Mouse (Mus musculus) lung, embryonic 16.5 days (tissue): ENCODE measurements around the gene Tbc1d4. TPM values are rescaled to one million over a fixed set of nuclear protein-coding genes. Genes with fewer than 3 reads are reported as not detected.

Source experiments
- ATAC-seq: fragments of 200-750 bp; cut with Nextera tagmentation; 2 replicates; pipeline ENCODE4 v1.8.0; 2017; ENCODE audit warnings: low read depth, mild to moderate bottlenecking, moderate library complexity
- H3K27ac ChIP-seq: fragments of 300-500 bp; sonication (generic); 2 replicates; pipeline ENCODE4 v1.5.1; 2014; ENCODE audit warnings: mild to moderate bottlenecking, control low read depth, low read length
- H3K27me3 ChIP-seq: fragments of 300-500 bp; sonication (generic); 2 replicates; pipeline ENCODE4 v1.6.1; 2014; ENCODE audit warnings: low read depth, low read length, mixed read lengths; ENCODE audit not compliant: control insufficient read depth, insufficient read depth
- H3K36me3 ChIP-seq: fragments of 300-500 bp; sonication (generic); 2 replicates; pipeline ENCODE4 v1.6.1; 2014; ENCODE audit warnings: low read length; ENCODE audit not compliant: control insufficient read depth, insufficient read depth
- H3K4me1 ChIP-seq: fragments of 300-500 bp; sonication (generic); replicated peaks from 2 replicates; pipeline ENCODE4 v1.6.1; 2014; ENCODE audit warnings: low read length, mixed read lengths; ENCODE audit not compliant: control insufficient read depth, insufficient read depth
- H3K4me2 ChIP-seq: fragments of 300-500 bp; sonication (generic); 2 replicates; pipeline ENCODE4 v1.6.1; 2014; ENCODE audit warnings: low read depth, low read length, control low read depth
- H3K4me3 ChIP-seq: fragments of 300-500 bp; sonication (generic); 2 replicates; pipeline ENCODE4 v1.5.1; 2014; ENCODE audit warnings: mild to moderate bottlenecking, low read length, control low read depth
- H3K9ac ChIP-seq: fragments of 300-500 bp; sonication (generic); 2 replicates; pipeline ENCODE4 v1.6.1; 2014; ENCODE audit warnings: low read length, control low read depth
- H3K9me3 ChIP-seq: fragments of 300-500 bp; sonication (generic); 2 replicates; pipeline ENCODE4 v1.6.1; 2016; ENCODE audit warnings: low read length; ENCODE audit not compliant: control insufficient read depth
- WGBS: fragments of 180-500 bp; shearing (Covaris S2); extraction: QIAGEN DNeasy Blood & Tissue Kit; methylation state at CpG from one replicate; pipeline ENCODE4 v1.1.7; 2014; 5-methylcytosine and 5-hydroxymethylcytosine counted together
- polyA plus RNA-seq: library from polyadenylated mRNA; unstranded; fragments of >200 nt; fragmentation: Nextera tagmentation; extraction: Ambion mirVana; gene quantifications from 2 replicates; pipeline ENCODE4 v1.2.1, GENCODE M21; 2015

Gene Tbc1d4
- polyA plus RNA-seq, result 8.9 and 12.3 TPM in 2 replicates

- peak; percentile 94 for ATAC-seq
- H3K4me2 ChIP-seq, result peak within 1 kb of the TSS; percentile 99
- H3K4me1 ChIP-seq, result 0 out of 2 replicates have a peak, but pooled peaks cover 4% of the 10 kb centered on the region
- WGBS, result under 1% methylated on average over 62 of the region's 62 CpGs
- H3K9me3 ChIP-seq, result no peaks in the 10 kb centered on the region
- H3K27ac ChIP-seq, result peak within 1 kb of the TSS; percentile 58
- H3K4me3 ChIP-seq, result peak within 1 kb of the TSS; percentile 83
- H3K9ac ChIP-seq, result peak within 1 kb of the TSS; percentile 78
- no peaks in the 10 kb centered on the region for H3K27me3 ChIP-seq
- no peaks in the 10 kb centered on the region for H3K36me3 ChIP-seq
Measured at GRCm38 (mm10) chr14:101608519-101609368, at the start of gene Tbc1d4. Gene Tbc1d4 (minus strand): TSS chr14:101609191.

GRCm38 (mm10) chr14:101656307-101656706 is 47.3 kb upstream of the Tbc1d4 start:
- peaks cover 3% of the 10 kb centered on the region for H3K4me1 ChIP-seq
- WGBS, result 77% methylated on average over 10 of the region's 10 CpGs
- no peak overlapping the region for H3K4me2 ChIP-seq
- H3K9me3 ChIP-seq, result no peaks in the 10 kb centered on the region
- H3K36me3 ChIP-seq, result peaks cover 6% of the 10 kb centered on the region
- H3K4me3 ChIP-seq, result no peak overlapping the region
- H3K27me3 ChIP-seq, result no peaks in the 10 kb centered on the region
- no peak for ATAC-seq
- H3K27ac ChIP-seq, result no peak overlapping the region
- H3K9ac ChIP-seq, result no peak overlapping the region

- no peak for ATAC-seq
- peak overlapping the region; percentile 93 for H3K4me2 ChIP-seq
- peaks cover 3% of the 10 kb centered on the region; the same call in 1 of the 2 replicates for H3K36me3 ChIP-seq
- no peaks in the 10 kb centered on the region for H3K9me3 ChIP-seq
- H3K4me3 ChIP-seq, result peak overlapping the region; percentile 99
- WGBS, result under 1% methylated on average over 10 of the region's 10 CpGs
- peak overlapping the region; percentile 93 for H3K9ac ChIP-seq
- H3K27ac ChIP-seq, result no peak overlapping the region
- H3K4me1 ChIP-seq, result peaks cover 3% of the 10 kb centered on the region
- H3K27me3 ChIP-seq, result no peaks in the 10 kb centered on the region
Measured at GRCm38 (mm10) chr14:101654526-101654909, 45.5 kb upstream of the Tbc1d4 start.

GRCm38 (mm10) chr14:101653581-101654525 is 44.9 kb upstream of the Tbc1d4 start, which contains the start of gene Uchl3:
Gene Uchl3 (plus strand): TSS chr14:101653967.
- Histone ChIP-seq H3K4me2 (peak within 1 kb of the TSS; percentile 93), H3K36me3 (no peaks in the 10 kb centered on the region; the same call in 1 of the 2 replicates), H3K4me3 (peak within 1 kb of the TSS; percentile 99), H3K9me3 (no peaks in the 10 kb centered on the region), H3K27me3 (no peaks in the 10 kb centered on the region), H3K27ac (peak within 1 kb of the TSS; percentile 65), H3K9ac (peak within 1 kb of the TSS; percentile 93), H3K4me1 (peaks cover 3% of the 10 kb centered on the region)
- peak; percentile 92 for ATAC-seq
- WGBS, result under 1% methylated on average over 63 of the region's 81 CpGs

- no peaks in the 10 kb centered on the region for H3K9me3 ChIP-seq
- 87% methylated on average over 6 of the region's 6 CpGs for WGBS
Measured at GRCm38 (mm10) chr14:101652571-101652970, 43.6 kb upstream of the Tbc1d4 start.

GRCm38 (mm10) chr14:101650551-101650950 is 41.6 kb upstream of the Tbc1d4 start:
- no peaks in the 10 kb centered on the region for H3K9me3 ChIP-seq
- H3K27ac ChIP-seq, result no peak overlapping the region
- H3K4me2 ChIP-seq, result no peak overlapping the region
- 85% methylated on average over 4 of the region's 4 CpGs for WGBS
- no peak overlapping the region for H3K4me3 ChIP-seq
- no peaks in the 10 kb centered on the region for H3K27me3 ChIP-seq
- peaks cover 3% of the 10 kb centered on the region for H3K4me1 ChIP-seq
- no peaks in the 10 kb centered on the region for H3K36me3 ChIP-seq
- no peak overlapping the region for H3K9ac ChIP-seq
- ATAC-seq, result no peak

More at GRCm38 (mm10) chr14:101652571-101652970, 43.6 kb upstream of the Tbc1d4 start:
- Histone ChIP-seq H3K36me3 (no peaks in the 10 kb centered on the region), H3K27ac (no peak overlapping the region), H3K27me3 (no peaks in the 10 kb centered on the region), H3K4me1 (peaks cover 3% of the 10 kb centered on the region), H3K9ac (no peak overlapping the region), H3K4me2 (no peak overlapping the region), H3K4me3 (no peak overlapping the region)
- no peak for ATAC-seq

- WGBS, result 76% methylated on average over 1 of the region's 1 CpGs
- ATAC-seq, result no peak
Measured at GRCm38 (mm10) chr14:101644948-101645347, 36.0 kb upstream of the Tbc1d4 start.

GRCm38 (mm10) chr14:101640153-101640843 is 31.3 kb upstream of the Tbc1d4 start, which contains the start of gene Commd6:
Gene Commd6 (minus strand): TSS chr14:101640686.
- peak within 1 kb of the TSS; percentile 86 for H3K27ac ChIP-seq
- H3K4me2 ChIP-seq, result peak within 1 kb of the TSS; percentile 76
- peak within 1 kb of the TSS; percentile 79 for H3K9ac ChIP-seq
- WGBS, result under 1% methylated on average over 39 of the region's 39 CpGs
- H3K4me1 ChIP-seq, result peaks cover 3% of the 10 kb centered on the region; the same call in 1 of the 2 replicates
- peak within 1 kb of the TSS; percentile 76 for H3K4me3 ChIP-seq
- H3K36me3 ChIP-seq, result peaks cover 3% of the 10 kb centered on the region; the same call in 1 of the 2 replicates
- ATAC-seq, result peak; percentile 99
- H3K27me3 ChIP-seq, result no peaks in the 10 kb centered on the region
- H3K9me3 ChIP-seq, result no peaks in the 10 kb centered on the region

More at GRCm38 (mm10) chr14:101644948-101645347, 36.0 kb upstream of the Tbc1d4 start:
- H3K9me3 ChIP-seq, result no peaks in the 10 kb centered on the region
- no peak overlapping the region for H3K4me2 ChIP-seq
- no peak overlapping the region for H3K4me3 ChIP-seq
- H3K27ac ChIP-seq, result no peak overlapping the region
- no peaks in the 10 kb centered on the region for H3K36me3 ChIP-seq
- no peaks in the 10 kb centered on the region for H3K27me3 ChIP-seq
- H3K9ac ChIP-seq, result no peak overlapping the region
- no peaks in the 10 kb centered on the region for H3K4me1 ChIP-seq
